Mouse (Mus musculus) limb, embryonic 13.5 days (tissue): ENCODE data around the gene Runx2. TPM values are rescaled to one million over a fixed set of nuclear protein-coding genes. Genes with fewer than 3 reads are reported as not detected.

Experiments used
- ATAC-seq: fragments of 200-750 bp; cut with Nextera tagmentation; 2 replicates; pipeline ENCODE4 v1.8.0; 2017; ENCODE audit warnings: low read depth, moderate number of reproducible peaks, moderate TSS enrichment; ENCODE audit not compliant: low FRiP score
- H3K27ac ChIP-seq: fragments of 300-500 bp; sonication (generic); 2 replicates; pipeline ENCODE4 v1.5.1; 2015; ENCODE audit warnings: inconsistent platforms, mild to moderate bottlenecking, moderate library complexity
- H3K27me3 ChIP-seq: fragments of 300-500 bp; sonication (generic); 2 replicates; pipeline ENCODE4 v1.6.1; 2015; ENCODE audit warnings: mild to moderate bottlenecking, inconsistent platforms
- H3K36me3 ChIP-seq: fragments of 300-500 bp; sonication (generic); 2 replicates; pipeline ENCODE4 v1.6.1; 2015; ENCODE audit warnings: inconsistent platforms, mild to moderate bottlenecking, moderate library complexity
- H3K4me1 ChIP-seq: fragments of 300-500 bp; sonication (generic); 2 replicates; pipeline ENCODE4 v1.6.1; 2015; ENCODE audit warnings: inconsistent platforms
- H3K4me2 ChIP-seq: fragments of 300-500 bp; sonication (generic); replicated peaks from 2 replicates; pipeline ENCODE4 v1.6.1; 2015; ENCODE audit warnings: inconsistent platforms, mild to moderate bottlenecking, moderate library complexity
- H3K4me3 ChIP-seq: fragments of 300-500 bp; sonication (generic); 2 replicates; pipeline ENCODE4 v1.5.1; 2015; ENCODE audit warnings: moderate library complexity, mild to moderate bottlenecking, inconsistent platforms
- H3K9ac ChIP-seq: fragments of 300-500 bp; sonication (generic); 2 replicates; pipeline ENCODE4 v1.6.1; 2015; ENCODE audit warnings: mild to moderate bottlenecking, inconsistent platforms
- H3K9me3 ChIP-seq: fragments of 300-500 bp; sonication (generic); 2 replicates; pipeline ENCODE4 v1.6.1; 2016; ENCODE audit warnings: inconsistent platforms
- WGBS: fragments of 180-500 bp; shearing (Covaris S2); methylation state at CpG from one replicate; pipeline ENCODE4 v1.1.7; 2015; 5-methylcytosine and 5-hydroxymethylcytosine counted together
- polyA plus RNA-seq: library from polyadenylated mRNA; unstranded; fragments of >200 nt; fragmentation: Nextera tagmentation; extraction: Ambion mirVana; gene quantifications from 2 replicates; pipeline ENCODE4 v1.2.1, GENCODE M21; 2015

Gene Runx2
- polyA plus RNA-seq, result 14.9 and 15.1 TPM in 2 replicates

- 0 out of 2 replicates have a peak within 1 kb of the TSS, but pooled peaks have one; percentile 3 for H3K9ac ChIP-seq
- no peak for ATAC-seq
Observed at GRCm38 (mm10) chr17:44814508-44815175, at the start of gene Runx2. TSS of gene Runx2 (minus strand) at chr17:44814797.

GRCm38 (mm10) chr17:44863165-44863564 lies 48.6 kb upstream of the Runx2 start:
- no peak overlapping the region for H3K4me2 ChIP-seq
- H3K36me3 ChIP-seq, result no peaks in the 10 kb centered on the region
- no peaks in the 10 kb centered on the region for H3K9me3 ChIP-seq
- no peak overlapping the region for H3K9ac ChIP-seq
- WGBS, result 88% methylated on average over 6 of the region's 6 CpGs
- peaks cover 9% of the 10 kb centered on the region; the same call in 1 of the 2 replicates for H3K4me1 ChIP-seq
- H3K27me3 ChIP-seq, result no peaks in the 10 kb centered on the region
- no peak overlapping the region for H3K4me3 ChIP-seq
- no peak overlapping the region for H3K27ac ChIP-seq
- no peak for ATAC-seq

More at GRCm38 (mm10) chr17:44814508-44815175, at the start of gene Runx2:
- peak within 1 kb of the TSS; percentile 25 for H3K4me3 ChIP-seq
- H3K36me3 ChIP-seq, result no peaks in the 10 kb centered on the region
- peak within 1 kb of the TSS; percentile 36 for H3K4me2 ChIP-seq
- H3K4me1 ChIP-seq, result peaks cover 12% of the 10 kb centered on the region
- no peaks in the 10 kb centered on the region for H3K27me3 ChIP-seq
- H3K27ac ChIP-seq, result peak within 1 kb of the TSS; percentile 55; the same call in 1 of the 2 replicates
- 54% methylated on average over 3 of the region's 3 CpGs for WGBS
- H3K9me3 ChIP-seq, result no peaks in the 10 kb centered on the region

DNA sequence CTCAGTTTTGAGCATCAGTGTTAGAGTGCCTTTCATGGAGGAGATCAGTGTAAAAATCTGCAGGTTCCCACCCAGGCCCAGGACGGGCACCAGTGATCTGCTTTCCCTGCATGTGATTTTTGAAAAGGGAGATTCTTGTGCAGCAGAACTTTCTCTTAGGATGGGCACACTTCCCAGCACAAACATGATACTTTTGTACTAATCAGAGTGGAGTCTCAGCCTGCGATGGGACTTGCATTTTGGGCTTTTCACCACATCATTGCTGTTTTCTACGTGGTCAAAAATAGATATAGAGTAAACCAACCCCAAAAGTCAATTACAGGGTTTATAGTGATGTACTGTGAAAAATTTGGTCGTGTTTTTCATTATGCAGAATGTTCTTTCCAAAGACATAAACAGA lies 27.6 kb upstream of the Runx2 start:
- Histone ChIP-seq H3K27me3 (0 out of 2 replicates have a peak, but pooled peaks cover 4% of the 10 kb centered on the region), H3K36me3 (no peaks in the 10 kb centered on the region), H3K4me3 (no peak overlapping the region), H3K4me1 (peaks cover 4% of the 10 kb centered on the region; the same call in 1 of the 2 replicates), H3K27ac (no peak overlapping the region), H3K9ac (no peak overlapping the region), H3K4me2 (no peak overlapping the region), H3K9me3 (no peaks in the 10 kb centered on the region)
- WGBS, result 57% methylated on average over 4 of the region's 4 CpGs
- ATAC-seq, result no peak

GRCm38 (mm10) chr17:44831201-44831600 lies 16.6 kb upstream of the Runx2 start:
- H3K27ac ChIP-seq, result no peak overlapping the region
- H3K4me2 ChIP-seq, result no peak overlapping the region
- H3K27me3 ChIP-seq, result no peaks in the 10 kb centered on the region
- no peak overlapping the region for H3K9ac ChIP-seq
- ATAC-seq, result no peak
- H3K4me1 ChIP-seq, result 0 out of 2 replicates have a peak, but pooled peaks cover 3% of the 10 kb centered on the region
- H3K9me3 ChIP-seq, result no peaks in the 10 kb centered on the region
- no peaks in the 10 kb centered on the region for H3K36me3 ChIP-seq
- 69% methylated on average over 1 of the region's 1 CpGs for WGBS
- H3K4me3 ChIP-seq, result no peak overlapping the region

DNA sequence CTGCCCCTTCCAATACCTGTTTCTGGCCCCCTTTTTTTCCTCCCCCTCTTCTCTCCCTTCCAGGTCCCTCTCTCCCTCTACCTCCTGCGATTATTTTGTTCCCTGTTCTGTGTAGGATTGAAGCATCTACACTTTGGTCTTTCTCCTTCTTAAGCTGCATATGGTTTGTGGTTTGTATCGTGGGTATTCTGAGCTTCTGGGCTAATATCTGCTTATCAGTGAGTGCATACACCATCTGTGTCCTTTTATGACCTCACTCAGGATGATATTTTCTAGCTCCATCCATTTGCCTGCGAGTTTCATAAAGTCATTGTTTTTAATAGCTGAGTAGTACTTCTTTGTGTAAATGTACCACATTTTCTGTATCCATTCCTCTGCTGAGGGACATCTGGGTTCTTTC lies 15.0 kb upstream of the Runx2 start:
- H3K4me1 ChIP-seq, result 0 out of 2 replicates have a peak, but pooled peaks cover 3% of the 10 kb centered on the region
- no peak overlapping the region for H3K9ac ChIP-seq
- no peak for ATAC-seq
- no peak overlapping the region for H3K27ac ChIP-seq
- H3K36me3 ChIP-seq, result no peaks in the 10 kb centered on the region
- no peak overlapping the region for H3K4me2 ChIP-seq
- H3K27me3 ChIP-seq, result no peaks in the 10 kb centered on the region
- no peaks in the 10 kb centered on the region for H3K9me3 ChIP-seq
- WGBS, result 90% methylated on average over 3 of the region's 3 CpGs
- no peak overlapping the region for H3K4me3 ChIP-seq

DNA sequence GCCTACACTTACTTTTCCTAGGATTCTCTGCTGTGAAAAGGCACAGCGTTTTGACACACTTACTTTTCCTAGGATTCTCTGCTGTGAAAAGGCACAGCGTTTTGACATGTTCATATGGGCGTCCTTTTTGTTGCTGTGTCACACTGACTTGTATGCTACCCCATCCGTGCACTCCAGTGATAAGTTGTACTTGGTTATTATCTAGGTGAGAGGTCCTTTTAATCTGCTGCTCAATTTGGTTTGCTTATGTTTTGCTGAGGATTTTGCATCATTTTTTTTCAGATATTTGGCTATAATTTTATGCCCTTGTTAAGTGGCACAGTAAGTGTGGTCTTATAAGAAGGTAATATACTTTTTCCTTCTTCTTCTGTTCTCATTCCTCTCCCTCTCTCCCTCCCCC lies 13.4 kb upstream of the Runx2 start:
- WGBS, result 85% methylated on average over 4 of the region's 4 CpGs
- H3K27me3 ChIP-seq, result no peaks in the 10 kb centered on the region
- 0 out of 2 replicates have a peak, but pooled peaks cover 3% of the 10 kb centered on the region for H3K4me1 ChIP-seq
- no peak overlapping the region for H3K4me3 ChIP-seq
- no peak overlapping the region for H3K27ac ChIP-seq
- H3K4me2 ChIP-seq, result no peak overlapping the region
- no peaks in the 10 kb centered on the region for H3K36me3 ChIP-seq
- no peaks in the 10 kb centered on the region for H3K9me3 ChIP-seq
- no peak for ATAC-seq
- H3K9ac ChIP-seq, result no peak overlapping the region

DNA sequence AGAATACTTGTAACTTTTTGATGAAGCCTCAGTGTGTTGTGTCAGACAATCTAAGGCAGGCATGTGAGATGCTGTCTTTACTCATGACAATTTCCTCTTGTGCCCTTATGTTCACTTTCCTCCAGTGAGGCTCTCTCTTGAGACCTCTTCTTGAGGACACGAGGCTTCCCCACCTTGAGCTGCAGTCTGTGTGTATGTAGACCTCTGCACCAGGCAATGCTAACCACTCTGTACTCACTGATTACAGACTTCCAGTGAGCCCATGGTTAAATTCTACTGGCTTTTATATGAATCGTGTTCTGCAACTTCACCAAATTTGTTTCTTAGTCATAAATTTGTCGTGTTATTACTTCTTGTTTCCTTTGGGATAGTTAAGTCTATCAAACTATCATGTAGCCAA lies 12.5 kb upstream of the Runx2 start:
- Histone ChIP-seq H3K9me3 (no peaks in the 10 kb centered on the region), H3K36me3 (no peaks in the 10 kb centered on the region), H3K4me2 (no peak overlapping the region), H3K4me3 (no peak overlapping the region), H3K27ac (no peak overlapping the region), H3K27me3 (no peaks in the 10 kb centered on the region), H3K4me1 (no peaks in the 10 kb centered on the region), H3K9ac (no peak overlapping the region)
- WGBS, result 70% methylated on average over 3 of the region's 3 CpGs
- ATAC-seq, result no peak

DNA sequence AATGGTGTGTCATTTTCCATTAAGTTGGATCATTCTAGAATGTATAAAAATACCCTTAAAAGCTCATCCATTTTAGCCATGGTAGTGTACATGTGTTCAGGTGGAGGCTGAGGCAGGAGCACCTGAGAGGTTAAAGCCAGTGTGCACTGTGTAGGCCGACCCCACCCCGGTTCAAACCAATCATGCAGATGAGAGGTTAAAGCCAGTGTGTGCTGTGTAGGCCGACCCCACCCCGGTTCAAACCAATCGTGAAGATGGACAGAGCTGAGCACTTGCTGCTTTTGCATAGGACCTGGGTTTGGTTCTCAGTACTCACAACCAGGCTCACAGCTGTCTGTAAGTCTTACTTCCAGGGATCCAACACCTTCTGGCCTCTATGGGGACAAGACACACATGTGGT lies 7.3 kb upstream of the Runx2 start:
- Histone ChIP-seq H3K36me3 (no peaks in the 10 kb centered on the region), H3K9me3 (no peaks in the 10 kb centered on the region), H3K4me3 (no peak overlapping the region), H3K27me3 (no peaks in the 10 kb centered on the region), H3K4me2 (no peak overlapping the region), H3K27ac (no peak overlapping the region), H3K9ac (no peak overlapping the region), H3K4me1 (no peaks in the 10 kb centered on the region)
- no peak for ATAC-seq
- 93% methylated on average over 5 of the region's 5 CpGs for WGBS

- WGBS, result 39% methylated on average over 4 of the region's 4 CpGs
- no peak overlapping the region for H3K9ac ChIP-seq
- ATAC-seq, result no peak
- no peak overlapping the region for H3K4me3 ChIP-seq
- H3K4me2 ChIP-seq, result no peak overlapping the region
- H3K36me3 ChIP-seq, result no peaks in the 10 kb centered on the region
- H3K9me3 ChIP-seq, result no peaks in the 10 kb centered on the region
- peaks cover 5% of the 10 kb centered on the region for H3K4me1 ChIP-seq
- H3K27me3 ChIP-seq, result no peaks in the 10 kb centered on the region
- no peak overlapping the region for H3K27ac ChIP-seq
Observed at GRCm38 (mm10) chr17:44819816-44820215, 5.2 kb upstream of the Runx2 start.

GRCm38 (mm10) chr17:44818825-44819224 lies 4.2 kb upstream of the Runx2 start:
- H3K4me2 ChIP-seq, result no peak overlapping the region
- no peaks in the 10 kb centered on the region for H3K9me3 ChIP-seq
- H3K4me3 ChIP-seq, result no peak overlapping the region
- no peaks in the 10 kb centered on the region for H3K36me3 ChIP-seq
- 75% methylated on average over 2 of the region's 2 CpGs for WGBS
- H3K27ac ChIP-seq, result no peak overlapping the region
- no peaks in the 10 kb centered on the region for H3K27me3 ChIP-seq
- H3K9ac ChIP-seq, result no peak overlapping the region
- no peak for ATAC-seq
- peaks cover 12% of the 10 kb centered on the region for H3K4me1 ChIP-seq

- H3K9ac ChIP-seq, result no peak overlapping the region
- no peaks in the 10 kb centered on the region for H3K36me3 ChIP-seq
- WGBS, result 82% methylated on average over 1 of the region's 1 CpGs
- ATAC-seq, result no peak
- peaks cover 14% of the 10 kb centered on the region for H3K4me1 ChIP-seq
- H3K9me3 ChIP-seq, result no peaks in the 10 kb centered on the region
- no peaks in the 10 kb centered on the region for H3K27me3 ChIP-seq
- H3K4me3 ChIP-seq, result no peak overlapping the region
- no peak overlapping the region for H3K4me2 ChIP-seq
- H3K27ac ChIP-seq, result no peak overlapping the region
Observed at GRCm38 (mm10) chr17:44807031-44807430, 7.6 kb downstream of the Runx2 start.

GRCm38 (mm10) chr17:44797331-44797730 lies 17.3 kb downstream of the Runx2 start:
- no peak overlapping the region for H3K4me3 ChIP-seq
- ATAC-seq, result no peak
- no peaks in the 10 kb centered on the region for H3K27me3 ChIP-seq
- H3K4me1 ChIP-seq, result no peaks in the 10 kb centered on the region
- H3K9ac ChIP-seq, result no peak overlapping the region
- H3K27ac ChIP-seq, result no peak overlapping the region
- 0 out of 2 replicates have a peak, but pooled peaks cover 6% of the 10 kb centered on the region for H3K36me3 ChIP-seq
- H3K9me3 ChIP-seq, result no peaks in the 10 kb centered on the region
- 65% methylated on average over 3 of the region's 3 CpGs for WGBS
- H3K4me2 ChIP-seq, result no peak overlapping the region
